Mouse (Mus musculus): ENCODE data around the gene Rgs7bp. TPM values are rescaled to one million over a fixed set of nuclear protein-coding genes. Genes with fewer than 3 reads are reported as not detected.

Rgs7bp gene
- total RNA-seq (2021) (1 to 10 TPM; 4.3 to 4.9 TPM), polyA plus RNA-seq (2012; rRNA removed) (1.1 and 1.4 TPM in 2 replicates)
- long read RNA-seq, full-length matches to known transcripts, result 2 of 3 reads
- long read RNA-seq, partial matches to known transcripts, result 0 of 3 reads
- long read RNA-seq, other reads (novel, unspliced or antisense), result 1 of 3 reads

GRCm38 (mm10) chr13:105054181-105054940, at the start of gene Rgs7bp:
Gene Rgs7bp, minus strand, starts transcription at chr13:105054930.
- H3K27me3 ChIP-seq (ENCODE audit: control insufficient read depth, insufficient read depth, low read length), result no peaks in the 10 kb centered on the region
- peak within 1 kb of the TSS; percentile 83 for H3K9ac ChIP-seq (ENCODE audit: low read depth, low read length)
- intact Hi-C loops (cut with DNase I), result loop anchor here (10.0 kb wide), 1 partner anchor 760 kb away; no protein-coding TSS in a partner anchor
- no peaks in the 10 kb centered on the region for H3K36me3 ChIP-seq (ENCODE audit: control insufficient read depth, insufficient read depth, low read length)
- WGBS, result under 1% methylated on average over 75 of the region's 75 CpGs
- TF ChIP-seq CTCF (IDR thresholded peaks at IDR 0.05) (peak; percentile 41), POLR2A (IDR thresholded peaks at IDR 0.05; ENCODE audit: insufficient read depth, low read depth, low read length) (no peak)
- H3K79me2 ChIP-seq (replicated peaks; ENCODE audit: control insufficient read depth, insufficient read depth, low read length), result no peaks in the 10 kb centered on the region
- DNase-seq, result peak; percentile 74 to 76
- peak within 1 kb of the TSS; percentile 73 for H3K4me3 ChIP-seq
- H3K27ac ChIP-seq, result peak within 1 kb of the TSS; percentile 37
- peaks cover 2% of the 10 kb centered on the region; the same call in 1 of the 2 replicates for H3K4me1 ChIP-seq (ENCODE audit: control insufficient read depth, insufficient read depth, low read length)

DNA sequence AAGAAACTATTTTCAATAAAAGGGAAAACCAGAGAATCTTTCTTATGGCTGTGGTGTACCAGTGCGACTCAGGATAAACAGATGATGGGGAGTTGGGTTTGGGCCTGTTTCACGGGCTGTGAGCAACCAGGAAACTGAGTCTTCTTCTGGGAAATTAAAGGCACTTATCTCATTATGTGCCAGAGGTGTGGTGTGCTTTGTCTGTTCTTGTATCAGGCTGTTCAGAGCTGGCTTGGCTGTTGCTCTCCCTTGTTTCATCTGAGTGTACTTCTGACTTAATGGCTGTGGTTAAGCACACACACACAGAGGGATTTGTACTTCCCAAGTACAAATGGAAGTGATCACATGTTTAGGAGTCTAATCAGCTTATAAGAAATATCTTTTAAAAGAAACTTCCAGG, 49.7 kb upstream of the Rgs7bp start:
- 49% methylated on average over 2 of the region's 2 CpGs for WGBS
- intact Hi-C loops (cut with DNase I), result no loop called here
- TF ChIP-seq POLR2A (IDR thresholded peaks at IDR 0.05; ENCODE audit: insufficient read depth, low read depth, low read length) (no peak), CTCF (IDR thresholded peaks at IDR 0.05) (no peak), EP300 (IDR thresholded peaks at IDR 0.05; ENCODE audit: insufficient read depth, low read depth, low read length) (no peak)

GRCm38 (mm10) chr13:105100705-105101104, 46.0 kb upstream of the Rgs7bp start:
- no peaks in the 10 kb centered on the region for H3K36me3 ChIP-seq (ENCODE audit: control insufficient read depth, insufficient read depth, low read length)
- DNase-seq, result no peak
- H3K27me3 ChIP-seq (ENCODE audit: control insufficient read depth, insufficient read depth, low read length), result no peaks in the 10 kb centered on the region
- TF ChIP-seq EP300 (IDR thresholded peaks at IDR 0.05; ENCODE audit: insufficient read depth, low read depth, low read length) (no peak), CTCF (IDR thresholded peaks at IDR 0.05) (no peak), POLR2A (IDR thresholded peaks at IDR 0.05; ENCODE audit: insufficient read depth, low read depth, low read length) (no peak)
- H3K79me2 ChIP-seq (replicated peaks; ENCODE audit: control insufficient read depth, insufficient read depth, low read length), result no peaks in the 10 kb centered on the region
- no peak overlapping the region for H3K4me3 ChIP-seq
- no peak overlapping the region for H3K27ac ChIP-seq
- intact Hi-C loops (cut with DNase I), result no loop called here
- 88% methylated on average over 4 of the region's 4 CpGs for WGBS
- no peaks in the 10 kb centered on the region for H3K4me1 ChIP-seq (ENCODE audit: control insufficient read depth, insufficient read depth, low read length)
- H3K9ac ChIP-seq (ENCODE audit: low read depth, low read length), result no peak overlapping the region

More for the DNA sequence above, 49.7 kb upstream of the Rgs7bp start:
- DNase-seq, result no peak
- Histone ChIP-seq H3K27me3 (ENCODE audit: control insufficient read depth, insufficient read depth, low read length) (no peaks in the 10 kb centered on the region), H3K27ac (no peak overlapping the region), H3K36me3 (ENCODE audit: control insufficient read depth, insufficient read depth, low read length) (no peaks in the 10 kb centered on the region), H3K4me3 (no peak overlapping the region), H3K4me1 (ENCODE audit: control insufficient read depth, insufficient read depth, low read length) (no peaks in the 10 kb centered on the region), H3K79me2 (replicated peaks; ENCODE audit: control insufficient read depth, insufficient read depth, low read length) (no peaks in the 10 kb centered on the region), H3K9ac (ENCODE audit: low read depth, low read length) (no peak overlapping the region)

DNA sequence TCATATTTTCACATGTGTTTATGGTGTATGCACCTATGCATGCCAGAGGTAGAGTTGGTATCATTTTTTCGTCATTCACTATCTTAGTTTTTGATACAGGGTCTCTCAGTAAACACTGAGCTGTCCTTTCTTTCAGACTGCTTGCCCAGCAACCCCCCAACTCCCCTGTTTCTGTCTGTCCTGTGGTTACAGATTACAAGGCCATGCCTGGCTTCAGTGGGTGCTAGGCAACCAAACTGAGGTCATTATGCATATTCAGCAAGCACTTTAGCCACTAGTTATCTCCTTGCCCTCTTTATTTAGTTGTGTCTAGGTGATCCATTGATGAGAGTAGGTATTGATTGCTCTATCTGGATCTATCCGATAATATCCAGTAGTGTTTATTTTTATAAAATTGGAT, 41.6 kb upstream of the Rgs7bp start:
- Histone ChIP-seq H3K4me1 (ENCODE audit: control insufficient read depth, insufficient read depth, low read length) (no peaks in the 10 kb centered on the region), H3K27me3 (ENCODE audit: control insufficient read depth, insufficient read depth, low read length) (no peaks in the 10 kb centered on the region), H3K36me3 (ENCODE audit: control insufficient read depth, insufficient read depth, low read length) (no peaks in the 10 kb centered on the region), H3K27ac (no peak overlapping the region), H3K4me3 (no peak overlapping the region), H3K9ac (ENCODE audit: low read depth, low read length) (no peak overlapping the region), H3K79me2 (replicated peaks; ENCODE audit: control insufficient read depth, insufficient read depth, low read length) (no peaks in the 10 kb centered on the region)
- WGBS, result 88% methylated on average over 2 of the region's 2 CpGs
- TF ChIP-seq CTCF (IDR thresholded peaks at IDR 0.05), result no peak
- TF ChIP-seq POLR2A (IDR thresholded peaks at IDR 0.05; ENCODE audit: insufficient read depth, low read depth, low read length), result no peak
- no peak for TF ChIP-seq EP300 (IDR thresholded peaks at IDR 0.05; ENCODE audit: insufficient read depth, low read depth, low read length)
- DNase-seq, result no peak
- intact Hi-C loops (cut with DNase I), result no loop called here

GRCm38 (mm10) chr13:105089276-105089675, 34.5 kb upstream of the Rgs7bp start:
- H3K79me2 ChIP-seq (replicated peaks; ENCODE audit: control insufficient read depth, insufficient read depth, low read length), result no peaks in the 10 kb centered on the region
- no peak overlapping the region for H3K4me3 ChIP-seq
- intact Hi-C loops (cut with DNase I), result no loop called here
- no peaks in the 10 kb centered on the region for H3K36me3 ChIP-seq (ENCODE audit: control insufficient read depth, insufficient read depth, low read length)
- TF ChIP-seq POLR2A (IDR thresholded peaks at IDR 0.05; ENCODE audit: insufficient read depth, low read depth, low read length) (no peak), EP300 (IDR thresholded peaks at IDR 0.05; ENCODE audit: insufficient read depth, low read depth, low read length) (no peak), CTCF (IDR thresholded peaks at IDR 0.05) (no peak)
- no peak overlapping the region for H3K9ac ChIP-seq (ENCODE audit: low read depth, low read length)
- no peak overlapping the region for H3K27ac ChIP-seq
- WGBS, result 87% methylated on average over 3 of the region's 3 CpGs
- no peak for DNase-seq
- H3K4me1 ChIP-seq (ENCODE audit: control insufficient read depth, insufficient read depth, low read length), result no peaks in the 10 kb centered on the region
- H3K27me3 ChIP-seq (ENCODE audit: control insufficient read depth, insufficient read depth, low read length), result no peaks in the 10 kb centered on the region

DNA sequence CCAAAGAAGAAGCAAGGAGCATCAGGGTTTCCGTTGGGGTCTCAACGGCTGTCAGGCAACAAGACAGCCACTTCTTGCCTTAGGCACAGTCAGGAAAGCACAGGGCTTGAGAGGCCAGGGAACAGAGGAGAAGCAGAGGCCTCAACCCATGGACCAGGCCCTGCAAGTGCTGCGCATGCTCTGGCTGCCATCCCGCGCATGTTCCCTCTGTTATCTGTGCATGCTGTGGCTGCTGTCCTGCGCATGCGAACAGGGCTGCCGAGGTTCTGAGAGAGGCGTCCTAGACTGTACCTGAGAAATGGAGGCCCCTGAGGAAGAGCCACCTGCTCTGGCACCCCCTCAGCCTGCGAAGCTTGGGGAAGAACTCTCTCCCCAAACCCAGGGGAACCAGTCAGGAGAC, 27.1 kb upstream of the Rgs7bp start, which contains the start of gene 4933425L06Rik:
4933425L06Rik (plus strand) TSS at position 261 of the 400 bp plus-strand sequence.
- Histone ChIP-seq H3K36me3 (ENCODE audit: control insufficient read depth, insufficient read depth, low read length) (no peaks in the 10 kb centered on the region), H3K4me1 (ENCODE audit: control insufficient read depth, insufficient read depth, low read length) (no peaks in the 10 kb centered on the region), H3K27ac (no peak within 1 kb of the TSS), H3K4me3 (no peak within 1 kb of the TSS), H3K27me3 (ENCODE audit: control insufficient read depth, insufficient read depth, low read length) (no peaks in the 10 kb centered on the region), H3K79me2 (replicated peaks; ENCODE audit: control insufficient read depth, insufficient read depth, low read length) (no peaks in the 10 kb centered on the region), H3K9ac (ENCODE audit: low read depth, low read length) (no peak within 1 kb of the TSS)
- no peak for DNase-seq
- intact Hi-C loops (cut with DNase I), result no loop called here
- WGBS, result 82% methylated on average over 10 of the region's 10 CpGs
- TF ChIP-seq POLR2A (IDR thresholded peaks at IDR 0.05; ENCODE audit: insufficient read depth, low read depth, low read length) (no peak), CTCF (IDR thresholded peaks at IDR 0.05) (no peak), EP300 (IDR thresholded peaks at IDR 0.05; ENCODE audit: insufficient read depth, low read depth, low read length) (no peak)

Data from heart, adult 2 months (tissue).